Mouse (Mus musculus) gastrocnemius, adult 8-10 months (tissue): ENCODE data around the gene Ctnnbl1. TPM values are rescaled to one million over a fixed set of nuclear protein-coding genes. Genes with fewer than 3 reads are reported as not detected.

Experiments
- DNase-seq, 2 experiments: peaks; one replicate each; pipeline ENCODE4 v3.0.0; 2022; ENCODE audit warnings: low spot score in 2 of 2
- total RNA-seq, 4 experiments: library from RNA; stranded (reverse); gene quantifications; 2 replicates each; pipeline ENCODE4 v1.2.4; 2022

Gene Ctnnbl1
- total RNA-seq: 10 to 100 TPM in 3 of 4 experiments, 1 to 10 TPM in 1; 9.3 to 12.8 (median 11.1) TPM

GRCm38 (mm10) chr2:157736854-157737850, at the start of gene Ctnnbl1:
Gene Ctnnbl1, plus strand, starts transcription at chr2:157737401.
- DNase-seq: peak; percentile 99

- no peak for DNase-seq
These were observed 49.7 kb upstream of the Ctnnbl1 start for GRCm38 (mm10) chr2:157687506-157687905.

GRCm38 (mm10) chr2:157691266-157692105, 45.7 kb upstream of the Ctnnbl1 start:
- DNase-seq: no peak

GRCm38 (mm10) chr2:157692365-157692932, 44.8 kb upstream of the Ctnnbl1 start:
- no peak for DNase-seq

- DNase-seq: no peak
These were observed 43.6 kb upstream of the Ctnnbl1 start for GRCm38 (mm10) chr2:157693576-157693975.

- no peak for DNase-seq
These were observed 40.9 kb upstream of the Ctnnbl1 start for GRCm38 (mm10) chr2:157696297-157696731.

- DNase-seq: no peak
These were observed 34.0 kb upstream of the Ctnnbl1 start for GRCm38 (mm10) chr2:157703155-157703554.

- DNase-seq: peak; percentile 7 to 27
These were observed 32.0 kb upstream of the Ctnnbl1 start for GRCm38 (mm10) chr2:157704991-157705776.

- no peak for DNase-seq
These were observed 31.4 kb upstream of the Ctnnbl1 start for GRCm38 (mm10) chr2:157705777-157706158.

GRCm38 (mm10) chr2:157707191-157707923, 29.8 kb upstream of the Ctnnbl1 start:
- DNase-seq: no peak

GRCm38 (mm10) chr2:157712677-157713076, 24.5 kb upstream of the Ctnnbl1 start:
- no peak for DNase-seq

- DNase-seq: peak in 1 of 2 experiments; percentile 16
These were observed 21.5 kb upstream of the Ctnnbl1 start for GRCm38 (mm10) chr2:157715586-157716191.

- DNase-seq: no peak
These were observed 18.8 kb upstream of the Ctnnbl1 start for GRCm38 (mm10) chr2:157718441-157718840.

GRCm38 (mm10) chr2:157723883-157724573, 13.2 kb upstream of the Ctnnbl1 start:
- DNase-seq: no peak

GRCm38 (mm10) chr2:157724574-157724914, 12.7 kb upstream of the Ctnnbl1 start:
- DNase-seq: no peak

GRCm38 (mm10) chr2:157744619-157745018, 7.4 kb downstream of the Ctnnbl1 start:
- no peak for DNase-seq

- DNase-seq: no peak
These were observed 8.5 kb downstream of the Ctnnbl1 start for GRCm38 (mm10) chr2:157745735-157746134.

GRCm38 (mm10) chr2:157746558-157746957, 9.4 kb downstream of the Ctnnbl1 start:
- DNase-seq: no peak

- no peak for DNase-seq
These were observed 10.8 kb downstream of the Ctnnbl1 start for GRCm38 (mm10) chr2:157747989-157748388.
